Mouse (Mus musculus) MEL (cell line): ENCODE measurements around the gene Crk.

Experiments
- CHD1 ChIP-seq: IDR thresholded peaks from 2 replicates; pipeline ENCODE4 v1.6.1; 2012; ENCODE audit warnings: low read depth, mild to moderate bottlenecking, inconsistent platforms, low read length, improper control_type of control experiment
- CTCF ChIP-seq, 3 experiments: IDR thresholded peaks in 2 of 3; conservative IDR thresholded peaks in 1 of 3; 2 replicates each; pipeline ENCODE4 v1.5.1; 2011 to 2012; ENCODE audit warnings: low read length in 3 of 3, low read depth in 2 of 3, mild to moderate bottlenecking in 2 of 3, improper control_type of control experiment in 1 of 3, inconsistent platforms in 1 of 3, mixed read lengths in 1 of 3, moderate library complexity in 1 of 3; ENCODE audit not compliant: control insufficient read depth in 1 of 3, insufficient read depth in 1 of 3, poor library complexity in 1 of 3, severe bottlenecking in 1 of 3
- HCFC1 ChIP-seq: IDR thresholded peaks from 2 replicates; pipeline ENCODE4 v1.6.1; 2012; ENCODE audit warnings: low read depth, mild to moderate bottlenecking, inconsistent platforms, low read length, improper control_type of control experiment, moderate library complexity
- KAT2A ChIP-seq: conservative IDR thresholded peaks from 2 replicates; pipeline ENCODE4 v1.6.1; 2012; ENCODE audit warnings: low read depth, low read length, improper control_type of control experiment, inconsistent platforms
- MAFK ChIP-seq: IDR thresholded peaks from 2 replicates; pipeline ENCODE4 v1.6.1; 2011; ENCODE audit warnings: low read depth, mild to moderate bottlenecking, low read length, improper control_type of control experiment, borderline replicate concordance
- POLR2A ChIP-seq, 2 experiments: IDR thresholded peaks; 2 replicates each; pipeline ENCODE4 v1.6.1; 2011 to 2012; ENCODE audit warnings: low read length in 2 of 2, mild to moderate bottlenecking in 2 of 2, control low read depth in 1 of 2, improper control_type of control experiment in 1 of 2, low read depth in 1 of 2, moderate library complexity in 1 of 2; ENCODE audit not compliant: control insufficient read depth in 1 of 2, insufficient read depth in 1 of 2, poor library complexity in 1 of 2
- TBP ChIP-seq: IDR thresholded peaks from 2 replicates; pipeline ENCODE4 v1.8.0; 2011; ENCODE audit warnings: low read depth, low read length, improper control_type of control experiment
- UBTF ChIP-seq: IDR thresholded peaks from 2 replicates; pipeline ENCODE4 v1.6.1; 2012; ENCODE audit warnings: low read depth, mild to moderate bottlenecking, inconsistent platforms, low read length, improper control_type of control experiment, moderate library complexity, borderline replicate concordance; ENCODE audit not compliant: insufficient read depth
- ZC3H11A ChIP-seq: IDR thresholded peaks from 2 replicates; pipeline ENCODE4 v1.6.1; 2012; ENCODE audit warnings: low read depth, mild to moderate bottlenecking, inconsistent platforms, low read length, improper control_type of control experiment
- ZKSCAN1 ChIP-seq: IDR thresholded peaks from 2 replicates; pipeline ENCODE4 v1.6.1; 2012; ENCODE audit warnings: low read depth, mild to moderate bottlenecking, inconsistent platforms, low read length, improper control_type of control experiment, moderate library complexity
- ZMIZ1 ChIP-seq: IDR thresholded peaks from 2 replicates; pipeline ENCODE4 v1.6.1; 2012; ENCODE audit warnings: low read depth, mild to moderate bottlenecking, inconsistent platforms, low read length, improper control_type of control experiment, moderate library complexity
- ZNF384 ChIP-seq: IDR thresholded peaks from 2 replicates; pipeline ENCODE4 v1.6.1; 2012; ENCODE audit warnings: low read depth, mild to moderate bottlenecking, inconsistent platforms, low read length, improper control_type of control experiment

DNA sequence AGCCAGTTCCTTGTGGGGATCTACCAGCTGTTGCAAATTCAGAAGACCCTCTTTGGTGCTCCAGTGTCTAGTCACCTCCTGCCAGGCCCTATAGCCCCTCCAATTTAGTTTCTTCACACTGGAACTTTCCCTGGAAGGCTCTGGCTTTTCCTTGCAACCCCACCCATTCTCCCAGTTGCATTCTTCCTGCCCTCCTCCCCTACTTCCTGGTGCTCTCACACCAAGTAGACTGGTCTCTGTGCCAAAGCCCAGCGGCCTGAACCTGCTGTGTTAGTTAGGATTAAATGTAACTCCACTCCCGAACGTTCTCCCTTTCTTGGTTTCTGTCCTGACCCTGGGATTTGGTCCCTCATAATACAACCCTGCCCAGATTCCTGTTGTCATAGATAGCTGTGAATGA is 44.3 kb upstream of the Crk start:
- no peak for TF ChIP-seq CTCF (IDR thresholded peaks at IDR 0.05 in 2 of 3, conservative IDR thresholded peaks at IDR 0.05 in 1 of 3; ENCODE audit: control insufficient read depth in 1 of 3, insufficient read depth in 1 of 3, low read depth in 2 of 3, low read length in 3 of 3, poor library complexity in 1 of 3, severe bottlenecking in 1 of 3)
- TF ChIP-seq HCFC1 = no peak
- no peak for TF ChIP-seq ZNF384
- no peak for TF ChIP-seq ZMIZ1
- no peak for TF ChIP-seq TBP
- no peak for TF ChIP-seq POLR2A (IDR thresholded peaks at IDR 0.05; ENCODE audit: control insufficient read depth in 1 of 2, insufficient read depth in 1 of 2, low read depth in 1 of 2, low read length in 2 of 2, poor library complexity in 1 of 2)
- no peak for TF ChIP-seq MAFK
- TF ChIP-seq ZKSCAN1 = no peak
- TF ChIP-seq ZC3H11A = no peak
- TF ChIP-seq KAT2A = no peak
- TF ChIP-seq CHD1 = no peak
- TF ChIP-seq UBTF = no peak
